In genomic region chr13:73306430-73306829, GRCm38 (mm10) we compare ENCODE assay signal across 26 mouse cellular contexts. TPM values are rescaled to one million over a fixed set of nuclear protein-coding genes. Genes with fewer than 3 reads are reported as not detected.
DNase-seq lines count a peak whose midpoint lies in the region; ATAC-seq and TF ChIP-seq lines count a peak whose summit lies in the region.
"Had no signal": no experiment of that assay in that cellular context is flagged by ENCODE, and none has a peak within 500 bp of the region (broad histone marks: within the 10 kb centered on the region; RNA-seq: fewer than 3 reads in every experiment).

No protein-coding gene starts in this region.

- no peaks in the 10 kb centered on the region for H3K36me3 ChIP-seq in heart, embryonic 10.5 days
- H3K36me3 ChIP-seq in hindbrain, embryonic 16.5 days (ENCODE audit: control insufficient read depth, insufficient read depth, low read length): no peaks in the 10 kb centered on the region
- no peaks in the 10 kb centered on the region for H3K36me3 ChIP-seq in hindbrain, postnatal 0 days (ENCODE audit: insufficient read depth, low read length)
- no peaks in the 10 kb centered on the region for H3K36me3 ChIP-seq in midbrain, embryonic 13.5 days
- H3K36me3 ChIP-seq: neural tube, embryonic 15.5 days had no signal

- no peaks in the 10 kb centered on the region for H3K9me3 ChIP-seq in heart, embryonic 10.5 days
- H3K9me3 ChIP-seq in hindbrain, embryonic 16.5 days (ENCODE audit: control insufficient read depth, low read length): no peaks in the 10 kb centered on the region
- no peaks in the 10 kb centered on the region for H3K9me3 ChIP-seq in hindbrain, postnatal 0 days (ENCODE audit: low read length)
- no peaks in the 10 kb centered on the region for H3K9me3 ChIP-seq in midbrain, embryonic 13.5 days
- H3K9me3 ChIP-seq: neural tube, embryonic 15.5 days had no signal

- peaks cover 59% of the 10 kb centered on the region for H3K4me1 ChIP-seq in heart, embryonic 10.5 days
- H3K4me1 ChIP-seq in hindbrain, embryonic 16.5 days (ENCODE audit: control insufficient read depth, insufficient read depth, low read depth, low read length): no peaks in the 10 kb centered on the region
- no peaks in the 10 kb centered on the region for H3K4me1 ChIP-seq in hindbrain, postnatal 0 days (ENCODE audit: insufficient read depth, low read length)
- H3K4me1 ChIP-seq in midbrain, embryonic 13.5 days (replicated peaks): peaks cover 36% of the 10 kb centered on the region
- H3K4me1 ChIP-seq: neural tube, embryonic 15.5 days had no signal

- H3K27ac ChIP-seq in heart, embryonic 10.5 days: peak overlapping the region; percentile 83; the same call in 1 of the 2 replicates
- no peak overlapping the region for H3K27ac ChIP-seq in hindbrain, embryonic 16.5 days (ENCODE audit: low read depth, low read length)
- H3K27ac ChIP-seq in hindbrain, postnatal 0 days: no peak overlapping the region
- H3K27ac ChIP-seq in midbrain, embryonic 13.5 days: no peak overlapping the region; the same call in none of the 2 replicates
- H3K27ac ChIP-seq: heart, adult 2 months; layer of hippocampus, adult 2 months; macrophage; neural tube, embryonic 15.5 days; stomach, postnatal 0 days had no signal

- H3K4me3 ChIP-seq in heart, embryonic 10.5 days: no peak overlapping the region
- no peak overlapping the region for H3K4me3 ChIP-seq in hindbrain, embryonic 16.5 days (ENCODE audit: low read length)
- H3K4me3 ChIP-seq in hindbrain, postnatal 0 days (ENCODE audit: low read length): no peak overlapping the region
- H3K4me3 ChIP-seq in midbrain, embryonic 13.5 days (replicated peaks): no peak overlapping the region
- H3K4me3 ChIP-seq: heart, adult 2 months; layer of hippocampus, adult 2 months; neural tube, embryonic 15.5 days had no signal

- no peak for DNase-seq in heart, embryonic 10.5 days (ENCODE audit: low spot score)
- DNase-seq in heart, postnatal 36 days: no peak
- no peak for DNase-seq in hindbrain, postnatal 0 days (ENCODE audit: low spot score)
- peak; percentile 61 for DNase-seq in brain, embryonic 14.5 days (ENCODE audit: low read depth)
- no peak for DNase-seq in right cerebral cortex, postnatal 10 days (ENCODE audit: low spot score in 2 of 2)
- DNase-seq: adrenal gland, postnatal 10 days; cerebellum, adult 9-10 months; gastrocnemius, postnatal 25 days; heart, adult 2 months; heart, postnatal 14 days; kidney, postnatal 25 days; liver, postnatal 0 days; right cerebral cortex, postnatal 14 days; thymus, adult 2 months; thymus, postnatal 4 days had no signal

- intact Hi-C loops in heart, postnatal 36 days (cut with DNase I): loop anchor here (5.0 kb wide), 1 partner anchor 144 kb away; no protein-coding TSS in a partner anchor

- TF ChIP-seq CTCF in hindbrain, postnatal 0 days (IDR thresholded peaks at IDR 0.05; ENCODE audit: low read depth): no peak
- no peak for TF ChIP-seq CTCF in brain, embryonic 14.5 days (IDR thresholded peaks at IDR 0.05; ENCODE audit: borderline replicate concordance, extremely low read depth, insufficient read depth, insufficient read length)

- no peak overlapping the region for H3K9ac ChIP-seq in hindbrain, embryonic 16.5 days (ENCODE audit: low read depth, low read length)
- no peak overlapping the region for H3K9ac ChIP-seq in hindbrain, postnatal 0 days (replicated peaks; ENCODE audit: low read length)
- no peak overlapping the region for H3K9ac ChIP-seq in midbrain, embryonic 13.5 days (replicated peaks)
- H3K9ac ChIP-seq: liver, postnatal 0 days; neural tube, embryonic 15.5 days had no signal

- 0 out of 2 replicates have a peak, but pooled peaks have one; percentile 25 for ATAC-seq in hindbrain, embryonic 16.5 days
- no peak for ATAC-seq in hindbrain, postnatal 0 days
- peak; percentile 57 for ATAC-seq in midbrain, embryonic 13.5 days
- ATAC-seq: liver, postnatal 0 days; lung, postnatal 0 days had no signal

- 59% methylated on average over 4 of the region's 4 CpGs for WGBS in heart, embryonic 10.5 days
- WGBS in hindbrain, embryonic 16.5 days: 54% methylated on average over 4 of the region's 4 CpGs
- 59% methylated on average over 4 of the region's 4 CpGs for WGBS in hindbrain, postnatal 0 days
- WGBS in midbrain, embryonic 13.5 days: 32% methylated on average over 4 of the region's 4 CpGs

- H3K4me2 ChIP-seq in hindbrain, embryonic 16.5 days (ENCODE audit: low read length): no peak overlapping the region
- H3K4me2 ChIP-seq in hindbrain, postnatal 0 days (ENCODE audit: low read depth, low read length): no peak overlapping the region
- H3K4me2 ChIP-seq in midbrain, embryonic 13.5 days (replicated peaks): no peak overlapping the region; the same call in 1 of the 2 replicates
- H3K4me2 ChIP-seq: liver, embryonic 11.5 days; neural tube, embryonic 15.5 days had no signal

- no peak for TF ChIP-seq POLR2A in brain, embryonic 14.5 days (IDR thresholded peaks at IDR 0.05; ENCODE audit: borderline replicate concordance, extremely low read depth, insufficient read depth, insufficient read length, poor library complexity, severe bottlenecking)

- peaks cover 16% of the 10 kb centered on the region; the same call in 1 of the 2 replicates for H3K27me3 ChIP-seq in heart, embryonic 10.5 days (ENCODE audit: insufficient read depth, poor library complexity, severe bottlenecking)
- 0 out of 2 replicates have a peak, but pooled peaks cover 2% of the 10 kb centered on the region for H3K27me3 ChIP-seq in hindbrain, embryonic 16.5 days (replicated peaks; ENCODE audit: control insufficient read depth, insufficient read depth, low read length)
- no peaks in the 10 kb centered on the region; the same call in 1 of the 2 replicates for H3K27me3 ChIP-seq in hindbrain, postnatal 0 days (ENCODE audit: insufficient read depth, low read length)
- peaks cover 33% of the 10 kb centered on the region for H3K27me3 ChIP-seq in midbrain, embryonic 13.5 days

RNA-seq across cellular contexts. Expression of gene Mrpl36, which starts 21.9 kb away (rescaled TPM):
- 145 and 181 TPM in 2 replicates for polyA plus RNA-seq in heart, embryonic 10.5 days (2016; fragmentation: Nextera tagmentation; extraction: Ambion mirVana)
- total RNA-seq in heart, postnatal 36 days (2021): 10 to 100 TPM; 50.3 to 54.0 TPM
- polyA plus RNA-seq in hindbrain, embryonic 16.5 days (2015; fragmentation: Nextera tagmentation; extraction: Ambion mirVana): 72.4 and 80.5 TPM in 2 replicates
- 39.9 and 41.0 TPM in 2 replicates for total RNA-seq in hindbrain, postnatal 0 days (2014; rRNA removed)
- 69.2 and 76.0 TPM in 2 replicates for polyA plus RNA-seq in hindbrain, postnatal 0 days (2015; fragmentation: Nextera tagmentation; extraction: Ambion mirVana)
- 58.7 and 91.7 TPM in 2 replicates for polyA plus RNA-seq in brain, embryonic 14.5 days (2012; rRNA removed)
- polyA plus RNA-seq in midbrain, embryonic 13.5 days (2015; fragmentation: Nextera tagmentation; extraction: Ambion mirVana): 96.1 and 101 TPM in 2 replicates

RNA-seq across cellular contexts. Expression of gene Ndufs6, which starts 21.9 kb away (rescaled TPM):
- polyA plus RNA-seq in heart, embryonic 10.5 days (2016; fragmentation: Nextera tagmentation; extraction: Ambion mirVana): 499 and 600 TPM in 2 replicates
- total RNA-seq in heart, postnatal 36 days (2021): 1,000 to 10,000 TPM; 1,205 to 1,240 TPM
- 415 and 483 TPM in 2 replicates for polyA plus RNA-seq in hindbrain, embryonic 16.5 days (2015; fragmentation: Nextera tagmentation; extraction: Ambion mirVana)
- 70.5 and 91.4 TPM in 2 replicates for total RNA-seq in hindbrain, postnatal 0 days (2014; rRNA removed)
- polyA plus RNA-seq in hindbrain, postnatal 0 days (2015; fragmentation: Nextera tagmentation; extraction: Ambion mirVana): 498 and 525 TPM in 2 replicates
- polyA plus RNA-seq in brain, embryonic 14.5 days (2012; rRNA removed): 198 and 233 TPM in 2 replicates
- polyA plus RNA-seq in midbrain, embryonic 13.5 days (2015; fragmentation: Nextera tagmentation; extraction: Ambion mirVana): 362 and 373 TPM in 2 replicates

RNA-seq across cellular contexts. Expression of gene Irx4, which starts 46.2 kb away (rescaled TPM):
- 39.4 and 78.4 TPM in 2 replicates for polyA plus RNA-seq in heart, embryonic 10.5 days (2016; fragmentation: Nextera tagmentation; extraction: Ambion mirVana)
- 10 to 100 TPM; 20.8 to 31.9 TPM for total RNA-seq in heart, postnatal 36 days (2021)
- 3.0 and 5.0 TPM in 2 replicates for polyA plus RNA-seq in hindbrain, embryonic 16.5 days (2015; fragmentation: Nextera tagmentation; extraction: Ambion mirVana)
- total RNA-seq in hindbrain, postnatal 0 days (2014; rRNA removed): 4.6 and 5.1 TPM in 2 replicates
- polyA plus RNA-seq in hindbrain, postnatal 0 days (2015; fragmentation: Nextera tagmentation; extraction: Ambion mirVana): 3.1 and 3.8 TPM in 2 replicates
- 0.90 and 4.7 TPM in 2 replicates for polyA plus RNA-seq in brain, embryonic 14.5 days (2012; rRNA removed)
- 1.2 and 1.5 TPM in 2 replicates for polyA plus RNA-seq in midbrain, embryonic 13.5 days (2015; fragmentation: Nextera tagmentation; extraction: Ambion mirVana)
- total RNA-seq: adrenal gland, postnatal 10 days; gastrocnemius, postnatal 25 days; layer of hippocampus, adult 2 months; layer of hippocampus, postnatal 25 days; MEL had no signal
- polyA plus RNA-seq: C2C12; liver, embryonic 11.5 days; liver, postnatal 0 days; lung, postnatal 0 days; macrophage; stomach, postnatal 0 days had no signal
